Mouse (Mus musculus): ENCODE measurements at regions not wholly inside any gene's neighbourhood (a gene's known extent, or its start where the extent isn't known, plus 50 kb on each side); places are given as distances from the start of the nearest gene placed in this dataset.
"Not testable (repeated sequence)": the region's sequence is repeated elsewhere in the genome, so short reads cannot be mapped to it uniquely, and the experiment has no call there.

DNA sequence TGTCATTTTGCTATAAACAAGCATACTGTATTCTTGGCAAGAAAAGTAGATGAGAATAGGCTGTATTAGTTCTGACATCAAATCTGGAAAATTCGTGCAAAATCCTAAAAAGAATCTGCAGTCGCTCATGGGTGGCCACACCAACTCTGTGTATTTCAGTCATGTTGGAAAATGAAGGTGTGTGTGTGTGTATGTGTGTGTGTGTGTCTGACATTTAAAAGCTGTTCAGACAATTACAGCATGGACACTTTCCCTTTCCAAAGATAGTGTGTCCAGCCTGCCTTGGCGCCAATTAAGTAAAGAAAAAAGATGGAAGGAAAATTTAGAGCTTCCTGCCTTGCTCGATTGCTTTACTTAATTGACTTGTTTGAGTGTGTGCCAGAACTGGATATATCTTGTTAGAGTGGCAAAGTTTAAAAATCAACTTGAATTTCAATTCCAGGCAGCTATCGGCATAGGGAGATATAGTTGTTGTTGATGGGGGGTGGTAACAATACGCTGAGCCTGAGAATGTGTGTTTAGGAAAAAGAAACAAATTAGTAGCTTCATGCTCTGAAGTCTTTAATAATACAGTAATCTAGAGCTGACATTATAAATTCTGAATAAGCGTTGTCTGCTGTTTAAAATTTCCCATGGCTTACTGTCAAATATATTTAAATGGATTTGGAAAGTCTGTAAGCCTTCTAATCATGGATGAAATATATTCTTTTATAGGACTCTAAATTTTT, 1095.7 kb downstream of the Sorcs3 start:
- Histone ChIP-seq H3K4me3 (no peak overlapping the region), H3K9ac (no peak overlapping the region), H3K27me3 (no peaks in the 10 kb centered on the region), H3K27ac (no peak overlapping the region), H3K4me2 (replicated peaks) (no peak overlapping the region), H3K4me1 (peaks cover 4% of the 10 kb centered on the region), H3K36me3 (no peaks in the 10 kb centered on the region), H3K9me3 (replicated peaks) (no peaks in the 10 kb centered on the region)
- ATAC-seq (ENCODE audit: low FRiP score), result no peak
- WGBS, result 89% methylated on average over 7 of the region's 7 CpGs

DNA sequence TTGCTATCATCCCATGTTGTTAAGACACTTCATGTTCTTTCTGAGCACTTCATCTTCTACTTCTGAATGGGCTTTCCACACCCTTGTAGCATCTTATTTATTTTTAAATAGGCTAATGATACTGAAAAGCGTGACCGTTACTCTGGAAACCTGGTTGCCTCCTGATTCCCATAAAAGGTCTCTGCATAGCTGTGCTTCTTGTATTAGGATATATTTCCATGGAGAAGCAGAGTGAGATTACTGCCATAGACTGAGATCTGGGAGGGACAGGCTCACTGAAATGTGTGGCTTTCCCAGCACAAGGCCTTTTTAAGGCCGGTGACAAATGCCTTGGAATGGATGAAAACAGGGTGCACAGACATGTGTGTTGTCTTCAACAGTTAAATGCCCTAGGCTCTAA, 1100.0 kb downstream of the Sorcs3 start:
- WGBS, result 70% methylated on average over 3 of the region's 3 CpGs
- ATAC-seq (ENCODE audit: low FRiP score), result peak; percentile 46; the same call in 1 of the 2 replicates
- Histone ChIP-seq H3K4me3 (no peak overlapping the region), H3K36me3 (no peaks in the 10 kb centered on the region), H3K4me2 (replicated peaks) (no peak overlapping the region), H3K9me3 (replicated peaks) (no peaks in the 10 kb centered on the region), H3K4me1 (no peaks in the 10 kb centered on the region), H3K9ac (no peak overlapping the region), H3K27ac (no peak overlapping the region), H3K27me3 (no peaks in the 10 kb centered on the region)

DNA sequence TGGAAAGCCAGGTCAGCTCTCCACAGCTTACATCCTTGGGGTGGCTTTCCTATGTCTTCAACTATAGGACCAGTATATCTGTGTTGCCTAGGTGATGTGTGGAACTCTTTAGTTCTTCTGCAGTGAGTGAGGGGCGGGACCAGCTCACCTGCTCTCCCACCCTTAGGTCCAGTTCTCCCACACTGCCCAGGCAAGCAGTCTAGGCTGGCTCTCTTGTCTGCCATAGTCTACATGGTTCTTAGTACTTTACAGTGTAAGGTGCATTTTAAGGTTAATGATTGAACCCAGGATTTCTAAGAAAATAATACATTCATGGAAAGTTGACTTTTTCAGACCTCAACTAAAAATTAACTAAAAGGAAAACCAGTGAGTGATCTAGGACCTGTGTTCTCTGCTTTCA, 1108.4 kb downstream of the Sorcs3 start:
- no peak for ATAC-seq (ENCODE audit: low FRiP score)
- H3K4me2 ChIP-seq (replicated peaks), result no peak overlapping the region
- H3K27me3 ChIP-seq, result no peaks in the 10 kb centered on the region
- H3K9me3 ChIP-seq (replicated peaks), result no peaks in the 10 kb centered on the region
- H3K9ac ChIP-seq, result no peak overlapping the region
- H3K36me3 ChIP-seq, result no peaks in the 10 kb centered on the region
- no peak overlapping the region for H3K27ac ChIP-seq
- H3K4me3 ChIP-seq, result no peak overlapping the region
- WGBS, result 95% methylated on average over 1 of the region's 1 CpGs
- H3K4me1 ChIP-seq, result no peaks in the 10 kb centered on the region

DNA sequence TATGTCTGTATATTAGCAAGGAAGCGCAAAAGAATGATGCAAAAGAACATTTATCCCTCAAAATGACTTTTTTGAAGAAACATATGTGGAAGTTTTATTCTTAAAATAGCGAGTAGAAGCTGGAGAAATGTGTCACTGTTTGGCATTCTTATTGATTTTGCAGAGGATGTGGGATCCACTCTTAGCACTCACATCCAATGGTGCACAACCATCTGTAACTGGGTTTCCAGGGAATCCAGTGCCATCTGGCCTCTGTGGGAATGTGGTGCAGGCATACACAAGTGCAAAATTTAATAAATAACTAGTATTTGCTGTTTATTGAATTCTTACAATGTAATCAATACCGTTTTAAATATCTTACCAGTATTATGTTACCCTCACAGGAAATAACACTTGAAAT, 1153.8 kb downstream of the Sorcs3 start:
- WGBS, result 83% methylated on average over 3 of the region's 3 CpGs
- ATAC-seq (ENCODE audit: low FRiP score), result no peak
- no peaks in the 10 kb centered on the region for H3K9me3 ChIP-seq (replicated peaks)

DNA sequence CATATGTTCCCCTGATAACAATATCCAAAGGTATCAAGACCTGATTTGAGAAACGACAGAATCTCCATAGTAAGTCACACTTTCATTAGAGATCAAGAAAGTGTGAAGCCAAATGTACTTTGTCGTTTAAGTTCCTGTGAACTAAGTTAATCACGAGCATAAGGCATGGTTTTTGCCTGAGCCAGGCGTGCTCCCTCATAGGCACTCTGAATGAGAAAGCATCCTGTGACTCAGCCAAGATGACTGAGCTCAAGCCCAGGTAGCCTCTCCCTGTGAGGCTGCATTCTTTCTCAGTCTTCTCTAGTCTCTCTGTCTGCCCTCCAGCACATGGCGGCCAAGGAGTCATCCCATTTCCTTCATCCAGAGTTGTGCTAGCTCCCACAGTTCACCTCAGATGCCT, 1154.9 kb downstream of the Sorcs3 start:
- 87% methylated on average over 5 of the region's 5 CpGs for WGBS
- H3K9ac ChIP-seq, result no peak overlapping the region
- H3K4me2 ChIP-seq (replicated peaks), result no peak overlapping the region
- H3K27me3 ChIP-seq, result no peaks in the 10 kb centered on the region
- no peaks in the 10 kb centered on the region for H3K4me1 ChIP-seq
- ATAC-seq (ENCODE audit: low FRiP score), result no peak
- no peaks in the 10 kb centered on the region for H3K36me3 ChIP-seq
- H3K9me3 ChIP-seq (replicated peaks), result no peaks in the 10 kb centered on the region
- H3K27ac ChIP-seq, result no peak overlapping the region
- no peak overlapping the region for H3K4me3 ChIP-seq

More for the DNA sequence above, 1153.8 kb downstream of the Sorcs3 start:
- Histone ChIP-seq H3K27me3 (no peaks in the 10 kb centered on the region), H3K4me3 (no peak overlapping the region), H3K4me1 (no peaks in the 10 kb centered on the region), H3K27ac (no peak overlapping the region), H3K36me3 (no peaks in the 10 kb centered on the region), H3K9ac (no peak overlapping the region), H3K4me2 (replicated peaks) (no peak overlapping the region)

DNA sequence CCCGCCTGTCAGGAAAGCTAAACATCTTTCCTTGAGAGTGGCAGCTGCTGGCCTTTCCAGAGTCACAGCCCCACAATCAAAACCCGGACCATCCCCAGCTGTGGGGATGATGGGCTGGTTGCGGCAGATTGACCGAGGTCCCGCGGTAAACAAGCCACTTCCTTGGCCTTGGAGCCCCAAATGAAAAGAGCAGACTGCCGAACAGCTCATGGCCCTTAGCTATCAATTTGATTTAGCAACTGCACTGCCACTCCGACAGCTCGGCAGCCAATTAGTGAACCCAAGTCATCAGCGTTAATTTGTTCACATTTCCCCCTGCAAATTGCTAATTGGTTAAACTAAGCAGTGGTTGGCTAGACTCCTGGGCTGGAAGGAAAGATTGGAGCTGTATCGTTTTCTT, 1155.3 kb downstream of the Sorcs3 start:
- not testable (repeated sequence) for H3K4me1 ChIP-seq; H3K36me3 ChIP-seq; H3K9ac ChIP-seq; H3K4me2 ChIP-seq (replicated peaks); ATAC-seq (ENCODE audit: low FRiP score); H3K27ac ChIP-seq; H3K4me3 ChIP-seq; H3K9me3 ChIP-seq (replicated peaks); H3K27me3 ChIP-seq
- 83% methylated on average over 10 of the region's 11 CpGs for WGBS

DNA sequence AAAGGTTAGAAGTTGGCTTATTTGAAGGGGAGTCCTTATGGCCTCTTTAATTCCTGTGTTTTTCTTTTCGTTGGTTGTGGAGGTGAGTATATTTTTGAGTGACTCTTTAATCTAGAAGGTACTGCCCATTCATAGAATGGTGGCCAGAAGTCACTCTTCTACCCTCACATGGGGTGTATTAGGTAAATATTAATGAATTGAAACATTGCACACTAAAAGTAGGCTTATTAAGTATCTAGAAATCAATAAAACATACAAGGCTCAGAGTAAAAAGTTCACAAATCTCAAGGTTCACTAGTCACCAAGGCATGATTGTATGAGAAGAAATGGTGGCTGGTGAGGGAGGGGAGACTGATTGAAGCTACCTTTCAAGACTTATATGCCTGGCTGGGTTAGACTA, 1167.1 kb downstream of the Sorcs3 start:
- Histone ChIP-seq H3K27me3 (no peaks in the 10 kb centered on the region), H3K9ac (no peak overlapping the region), H3K36me3 (no peaks in the 10 kb centered on the region), H3K27ac (no peak overlapping the region), H3K4me3 (no peak overlapping the region), H3K4me2 (replicated peaks) (no peak overlapping the region), H3K4me1 (no peaks in the 10 kb centered on the region), H3K9me3 (replicated peaks) (no peaks in the 10 kb centered on the region)
- ATAC-seq (ENCODE audit: low FRiP score), result no peak
- 80% methylated on average over 1 of the region's 1 CpGs for WGBS

DNA sequence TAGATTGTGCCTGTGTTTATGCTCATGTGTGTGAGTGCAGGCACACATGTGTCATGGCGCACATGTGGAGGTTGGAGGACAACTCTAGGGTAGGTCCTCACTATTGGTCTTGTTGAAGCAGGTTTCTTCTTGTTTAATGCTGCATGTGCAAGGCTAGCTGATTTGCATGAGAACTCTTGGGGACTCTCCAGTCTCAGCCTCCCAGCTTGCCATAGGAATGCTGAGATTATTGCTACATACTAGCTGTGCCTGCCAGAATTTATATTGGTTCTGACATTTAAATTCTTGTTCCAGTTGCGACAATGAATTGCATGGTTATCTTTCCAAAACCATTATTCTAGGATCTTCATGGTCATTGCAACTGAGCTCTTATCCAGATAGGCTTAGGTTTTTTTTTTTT, 1168.5 kb downstream of the Sorcs3 start:
- H3K4me2 ChIP-seq (replicated peaks), result no peak overlapping the region
- no peaks in the 10 kb centered on the region for H3K36me3 ChIP-seq
- WGBS, result 92% methylated on average over 2 of the region's 2 CpGs
- H3K9me3 ChIP-seq (replicated peaks), result no peaks in the 10 kb centered on the region
- H3K27me3 ChIP-seq, result no peaks in the 10 kb centered on the region
- no peak for ATAC-seq (ENCODE audit: low FRiP score)
- H3K27ac ChIP-seq, result no peak overlapping the region
- H3K4me1 ChIP-seq, result no peaks in the 10 kb centered on the region
- H3K9ac ChIP-seq, result no peak overlapping the region
- no peak overlapping the region for H3K4me3 ChIP-seq

DNA sequence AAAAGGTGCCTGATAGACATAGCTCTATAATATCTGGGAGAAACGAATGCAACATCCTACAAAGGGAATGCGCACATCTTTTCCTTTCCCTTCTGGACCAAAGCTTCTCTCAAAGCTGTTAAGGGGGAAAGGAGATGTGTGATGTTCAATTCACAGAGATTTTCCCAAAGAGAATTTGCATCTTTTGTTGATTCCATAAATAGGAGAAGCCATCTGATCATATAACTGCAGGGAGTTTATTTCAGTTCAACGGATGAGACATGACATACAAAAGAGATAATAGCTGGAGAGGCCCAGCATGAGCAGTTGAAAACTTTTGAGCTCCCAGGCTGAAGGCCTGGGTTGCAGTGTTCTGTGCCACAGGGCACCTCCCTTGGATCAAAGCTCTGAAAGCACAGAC, 1169.1 kb downstream of the Sorcs3 start:
- Histone ChIP-seq H3K27ac (no peak overlapping the region), H3K9me3 (replicated peaks) (no peaks in the 10 kb centered on the region), H3K27me3 (no peaks in the 10 kb centered on the region), H3K36me3 (no peaks in the 10 kb centered on the region), H3K4me1 (no peaks in the 10 kb centered on the region), H3K4me2 (replicated peaks) (no peak overlapping the region), H3K4me3 (no peak overlapping the region), H3K9ac (no peak overlapping the region)
- ATAC-seq (ENCODE audit: low FRiP score), result no peak
- WGBS, result 80% methylated on average over 3 of the region's 3 CpGs

DNA sequence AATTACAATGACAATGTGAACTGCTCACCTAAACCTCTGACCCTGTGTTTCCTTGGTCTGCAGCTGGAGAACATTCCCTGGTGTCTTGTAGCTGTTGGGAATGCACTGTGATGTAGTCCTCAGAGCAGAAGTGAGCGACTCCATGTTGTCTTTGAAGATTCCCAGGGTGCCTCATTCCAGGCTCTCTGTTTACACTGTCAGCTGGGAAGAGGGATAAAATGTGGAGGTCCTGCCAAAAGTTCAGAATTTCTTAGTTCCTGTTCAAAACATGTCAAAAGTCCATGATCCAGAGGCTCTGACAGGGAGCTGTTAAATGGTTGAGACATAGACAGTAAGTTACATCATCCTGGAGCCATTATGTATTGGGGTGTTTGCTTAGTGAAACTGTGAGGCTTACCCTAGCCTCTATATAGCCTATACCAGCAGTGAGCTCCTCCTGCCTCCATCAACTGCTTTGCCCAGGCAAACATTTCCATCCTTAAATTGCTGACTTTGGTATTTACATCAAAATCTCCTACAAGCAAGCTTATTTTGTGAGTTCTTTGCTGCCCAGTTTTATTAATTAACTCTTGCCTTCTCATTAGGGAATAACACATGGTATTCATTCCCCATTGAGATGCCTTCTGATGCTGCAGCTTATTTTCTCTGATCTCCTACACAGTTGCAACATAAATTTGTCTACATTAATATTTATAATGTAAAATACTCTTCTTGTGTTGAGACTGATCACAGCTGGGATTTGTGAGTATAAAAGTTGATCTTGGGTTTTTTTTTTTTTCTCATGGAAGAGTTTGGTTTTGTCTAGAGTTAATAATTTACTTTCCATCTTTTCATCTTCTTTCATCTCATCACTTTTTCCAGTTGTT, 1170.2 kb downstream of the Sorcs3 start:
- H3K4me2 ChIP-seq (replicated peaks), result no peak overlapping the region
- no peak for ATAC-seq (ENCODE audit: low FRiP score)
- H3K27me3 ChIP-seq, result no peaks in the 10 kb centered on the region
- no peak overlapping the region for H3K9ac ChIP-seq
- no peaks in the 10 kb centered on the region for H3K36me3 ChIP-seq
- WGBS, result 42% methylated on average over 1 of the region's 1 CpGs
- H3K9me3 ChIP-seq (replicated peaks), result no peaks in the 10 kb centered on the region
- no peak overlapping the region for H3K4me3 ChIP-seq
- no peak overlapping the region for H3K27ac ChIP-seq
- no peaks in the 10 kb centered on the region for H3K4me1 ChIP-seq

DNA sequence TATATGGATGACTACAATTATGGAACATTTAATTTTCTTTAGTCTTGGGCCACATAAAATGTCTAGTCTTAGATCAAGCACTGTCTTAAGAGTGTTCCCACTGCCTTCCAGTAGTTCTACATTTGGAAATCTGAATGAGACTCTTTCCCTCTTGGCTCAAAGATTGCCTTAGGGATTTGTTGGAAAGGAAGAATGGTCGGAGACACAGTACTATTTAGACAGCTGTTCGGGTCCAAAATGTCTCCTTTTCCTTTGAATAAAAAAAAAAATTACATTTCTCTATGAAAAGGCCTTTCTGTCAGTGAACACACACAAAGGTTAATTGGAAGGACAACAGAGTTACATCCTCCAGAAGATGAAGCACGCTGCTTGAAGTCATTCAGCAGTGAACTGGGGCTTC, 1173.8 kb downstream of the Sorcs3 start:
- WGBS, result 40% methylated on average over 3 of the region's 3 CpGs
- Histone ChIP-seq H3K27me3 (no peaks in the 10 kb centered on the region), H3K9me3 (replicated peaks) (no peaks in the 10 kb centered on the region), H3K9ac (no peak overlapping the region), H3K27ac (no peak overlapping the region), H3K4me1 (no peaks in the 10 kb centered on the region), H3K4me3 (no peak overlapping the region), H3K4me2 (replicated peaks) (no peak overlapping the region), H3K36me3 (no peaks in the 10 kb centered on the region)
- no peak for ATAC-seq (ENCODE audit: low FRiP score)

DNA sequence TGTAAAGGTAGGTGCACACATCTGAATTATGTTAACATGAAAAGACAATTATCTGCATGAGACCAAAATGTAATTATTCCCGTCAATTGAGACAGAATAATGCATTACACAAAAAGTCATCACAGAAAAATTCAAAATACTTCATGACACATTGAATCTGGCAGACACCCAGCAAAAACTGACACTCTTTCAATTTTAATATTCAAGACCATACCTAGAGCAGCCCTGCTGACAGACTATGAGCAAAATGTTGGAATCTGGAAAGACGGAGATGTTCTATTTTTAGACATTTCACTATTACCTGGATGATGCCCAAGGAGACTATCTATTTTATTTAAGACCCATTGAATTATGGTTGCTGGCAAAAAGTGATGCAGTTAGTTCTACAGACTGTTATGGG, 1190.4 kb downstream of the Sorcs3 start:
- H3K9ac ChIP-seq, result no peak overlapping the region
- H3K4me2 ChIP-seq (replicated peaks), result no peak overlapping the region
- H3K4me1 ChIP-seq, result no peaks in the 10 kb centered on the region
- no peaks in the 10 kb centered on the region for H3K27me3 ChIP-seq
- no peaks in the 10 kb centered on the region for H3K9me3 ChIP-seq (replicated peaks)
- no peaks in the 10 kb centered on the region for H3K36me3 ChIP-seq
- no peak for ATAC-seq (ENCODE audit: low FRiP score)
- WGBS, result 86% methylated on average over 2 of the region's 2 CpGs
- H3K4me3 ChIP-seq, result no peak overlapping the region
- H3K27ac ChIP-seq, result no peak overlapping the region

DNA sequence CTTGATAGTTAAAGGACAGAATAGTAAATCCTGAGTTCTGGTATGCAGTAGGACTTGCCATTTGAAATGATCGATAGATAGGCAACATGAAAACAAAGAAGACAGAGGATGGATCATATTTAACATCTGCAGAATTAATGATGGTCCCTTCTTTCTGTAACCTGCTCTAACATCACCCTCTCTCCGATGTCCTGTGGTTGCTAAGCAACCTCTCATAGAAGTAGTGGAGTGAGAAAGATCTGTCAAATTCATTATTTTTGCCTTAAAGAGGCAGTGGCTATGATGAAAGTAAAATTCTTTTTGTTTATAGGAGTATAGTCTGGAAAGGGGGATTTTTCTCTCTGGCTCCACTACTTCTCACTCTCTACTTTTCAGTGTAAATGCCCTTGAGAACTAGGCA, 1209.5 kb downstream of the Sorcs3 start:
- WGBS, result 47% methylated on average over 2 of the region's 2 CpGs
- H3K4me2 ChIP-seq (replicated peaks), result no peak overlapping the region

More for the DNA sequence above, 1209.5 kb downstream of the Sorcs3 start:
- Histone ChIP-seq H3K27ac (no peak overlapping the region), H3K9ac (no peak overlapping the region), H3K36me3 (no peaks in the 10 kb centered on the region), H3K9me3 (replicated peaks) (no peaks in the 10 kb centered on the region), H3K4me3 (no peak overlapping the region), H3K4me1 (no peaks in the 10 kb centered on the region), H3K27me3 (no peaks in the 10 kb centered on the region)
- ATAC-seq (ENCODE audit: low FRiP score), result no peak

All from hindbrain, embryonic 12.5 days (tissue).